Mouse (Mus musculus): ENCODE data around the gene Pbx3. TPM values are rescaled to one million over a fixed set of nuclear protein-coding genes. Genes with fewer than 3 reads are reported as not detected.

Gene Pbx3
- polyA plus RNA-seq, 1 experiment = 3.5 TPM

GRCm38 (mm10) chr2:34399535-34399934 is 26.6 kb upstream of the Pbx3 start:
- no peaks in the 10 kb centered on the region for H3K36me3 ChIP-seq (ENCODE audit: control insufficient read depth, insufficient read depth, low read length)
- TF ChIP-seq CTCF (IDR thresholded peaks at IDR 0.05; ENCODE audit: extremely low read depth, insufficient read length, insufficient replicate concordance, low read depth, low read length) = no peak
- TF ChIP-seq POLR2A (IDR thresholded peaks at IDR 0.05; ENCODE audit: low read depth, low read length) = no peak
- 74% methylated on average over 4 of the region's 4 CpGs for WGBS
- no peaks in the 10 kb centered on the region for H3K27me3 ChIP-seq (ENCODE audit: control insufficient read depth, insufficient read depth, low read length)
- no peaks in the 10 kb centered on the region for H3K4me1 ChIP-seq (ENCODE audit: control insufficient read depth, insufficient read depth, insufficient read length, low read length)
- no peak overlapping the region for H3K27ac ChIP-seq (ENCODE audit: insufficient read depth, low read depth, low read length)
- H3K4me3 ChIP-seq (ENCODE audit: low read depth, low read length) = no peak overlapping the region

- H3K27me3 ChIP-seq (ENCODE audit: control insufficient read depth, insufficient read depth, low read length) = no peaks in the 10 kb centered on the region
- WGBS = 97% methylated on average over 2 of the region's 2 CpGs
- H3K4me3 ChIP-seq (ENCODE audit: low read depth, low read length) = no peak overlapping the region
- no peaks in the 10 kb centered on the region for H3K36me3 ChIP-seq (ENCODE audit: control insufficient read depth, insufficient read depth, low read length)
- TF ChIP-seq POLR2A (IDR thresholded peaks at IDR 0.05; ENCODE audit: low read depth, low read length) (no peak), CTCF (IDR thresholded peaks at IDR 0.05; ENCODE audit: extremely low read depth, insufficient read length, insufficient replicate concordance, low read depth, low read length) (no peak)
- no peak overlapping the region for H3K27ac ChIP-seq (ENCODE audit: insufficient read depth, low read depth, low read length)
- no peaks in the 10 kb centered on the region for H3K4me1 ChIP-seq (ENCODE audit: control insufficient read depth, insufficient read depth, insufficient read length, low read length)
Measured at GRCm38 (mm10) chr2:34378930-34379329, 6.0 kb upstream of the Pbx3 start.

- no peaks in the 10 kb centered on the region for H3K27me3 ChIP-seq (ENCODE audit: control insufficient read depth, insufficient read depth, low read length)
- 79% methylated on average over 2 of the region's 2 CpGs for whole genome bisulfite sequencing
- no peaks in the 10 kb centered on the region; the same call in 1 of the 2 replicates for H3K4me1 ChIP-seq (ENCODE audit: control insufficient read depth, insufficient read depth, insufficient read length, low read length)
- no peak overlapping the region for H3K4me3 ChIP-seq (ENCODE audit: low read depth, low read length)
- H3K27ac ChIP-seq (ENCODE audit: insufficient read depth, low read depth, low read length) = no peak overlapping the region
- H3K36me3 ChIP-seq (ENCODE audit: control insufficient read depth, insufficient read depth, low read length) = no peaks in the 10 kb centered on the region
- no peak for TF ChIP-seq CTCF (IDR thresholded peaks at IDR 0.05; ENCODE audit: extremely low read depth, insufficient read length, insufficient replicate concordance, low read depth, low read length)
- TF ChIP-seq POLR2A (IDR thresholded peaks at IDR 0.05; ENCODE audit: low read depth, low read length) = no peak
Measured at GRCm38 (mm10) chr2:34374349-34374748, 1.4 kb upstream of the Pbx3 start.

GRCm38 (mm10) chr2:34373886-34374285 is 944 bp upstream of the Pbx3 start:
- 66% methylated on average over 3 of the region's 3 CpGs for WGBS
- TF ChIP-seq POLR2A (IDR thresholded peaks at IDR 0.05; ENCODE audit: low read depth, low read length) (no peak), CTCF (IDR thresholded peaks at IDR 0.05; ENCODE audit: extremely low read depth, insufficient read length, insufficient replicate concordance, low read depth, low read length) (no peak)
- Histone ChIP-seq H3K4me3 (ENCODE audit: low read depth, low read length) (no peak overlapping the region), H3K36me3 (ENCODE audit: control insufficient read depth, insufficient read depth, low read length) (no peaks in the 10 kb centered on the region), H3K4me1 (ENCODE audit: control insufficient read depth, insufficient read depth, insufficient read length, low read length) (no peaks in the 10 kb centered on the region; the same call in 1 of the 2 replicates), H3K27me3 (ENCODE audit: control insufficient read depth, insufficient read depth, low read length) (no peaks in the 10 kb centered on the region), H3K27ac (ENCODE audit: insufficient read depth, low read depth, low read length) (no peak overlapping the region)

GRCm38 (mm10) chr2:34371441-34372304 is 1.3 kb downstream of the Pbx3 start:
- Histone ChIP-seq H3K4me3 (ENCODE audit: low read depth, low read length) (peak overlapping the region; percentile 83), H3K27ac (ENCODE audit: insufficient read depth, low read depth, low read length) (peak overlapping the region; percentile 64), H3K36me3 (ENCODE audit: control insufficient read depth, insufficient read depth, low read length) (no peaks in the 10 kb centered on the region), H3K4me1 (ENCODE audit: control insufficient read depth, insufficient read depth, insufficient read length, low read length) (no peaks in the 10 kb centered on the region; the same call in 1 of the 2 replicates), H3K27me3 (ENCODE audit: control insufficient read depth, insufficient read depth, low read length) (no peaks in the 10 kb centered on the region)
- 2% methylated on average over 96 of the region's 118 CpGs for WGBS
- TF ChIP-seq CTCF (IDR thresholded peaks at IDR 0.05; ENCODE audit: extremely low read depth, insufficient read length, insufficient replicate concordance, low read depth, low read length) (no peak), POLR2A (IDR thresholded peaks at IDR 0.05; ENCODE audit: low read depth, low read length) (no peak; the same call in 1 of the 2 replicates)

- Histone ChIP-seq H3K36me3 (ENCODE audit: control insufficient read depth, insufficient read depth, low read length) (no peaks in the 10 kb centered on the region), H3K27me3 (ENCODE audit: control insufficient read depth, insufficient read depth, low read length) (no peaks in the 10 kb centered on the region), H3K4me3 (ENCODE audit: low read depth, low read length) (peak overlapping the region; percentile 83), H3K27ac (ENCODE audit: insufficient read depth, low read depth, low read length) (no peak overlapping the region), H3K4me1 (ENCODE audit: control insufficient read depth, insufficient read depth, insufficient read length, low read length) (no peaks in the 10 kb centered on the region; the same call in 1 of the 2 replicates)
- 3% methylated on average over 42 of the region's 42 CpGs for WGBS
- TF ChIP-seq POLR2A (IDR thresholded peaks at IDR 0.05; ENCODE audit: low read depth, low read length) (no peak), CTCF (IDR thresholded peaks at IDR 0.05; ENCODE audit: extremely low read depth, insufficient read length, insufficient replicate concordance, low read depth, low read length) (no peak)
Measured at GRCm38 (mm10) chr2:34370725-34371440, 2.1 kb downstream of the Pbx3 start.

- Histone ChIP-seq H3K4me1 (ENCODE audit: control insufficient read depth, insufficient read depth, insufficient read length, low read length) (no peaks in the 10 kb centered on the region; the same call in 1 of the 2 replicates), H3K4me3 (ENCODE audit: low read depth, low read length) (peak overlapping the region; percentile 83), H3K27me3 (ENCODE audit: control insufficient read depth, insufficient read depth, low read length) (no peaks in the 10 kb centered on the region), H3K27ac (ENCODE audit: insufficient read depth, low read depth, low read length) (no peak overlapping the region), H3K36me3 (ENCODE audit: control insufficient read depth, insufficient read depth, low read length) (no peaks in the 10 kb centered on the region)
- WGBS = 48% methylated on average over 7 of the region's 7 CpGs
- TF ChIP-seq CTCF (IDR thresholded peaks at IDR 0.05; ENCODE audit: extremely low read depth, insufficient read length, insufficient replicate concordance, low read depth, low read length) (no peak), POLR2A (IDR thresholded peaks at IDR 0.05; ENCODE audit: low read depth, low read length) (no peak)
Measured at GRCm38 (mm10) chr2:34370349-34370724, 2.6 kb downstream of the Pbx3 start.

Data from small intestine, adult 2 months (tissue).